Mouse (Mus musculus) retina, postnatal 7 days (tissue): ENCODE measurements at regions not wholly inside any gene's neighbourhood (a gene's known extent, or its start where the extent isn't known, plus 50 kb on each side); places are given as distances from the start of the nearest gene placed in this dataset.

Experiments used
- DNase-seq: peaks from one replicate; pipeline ENCODE4 v3.0.0-alpha.2; 2012; ENCODE audit warnings: low read depth, low spot score

DNA sequence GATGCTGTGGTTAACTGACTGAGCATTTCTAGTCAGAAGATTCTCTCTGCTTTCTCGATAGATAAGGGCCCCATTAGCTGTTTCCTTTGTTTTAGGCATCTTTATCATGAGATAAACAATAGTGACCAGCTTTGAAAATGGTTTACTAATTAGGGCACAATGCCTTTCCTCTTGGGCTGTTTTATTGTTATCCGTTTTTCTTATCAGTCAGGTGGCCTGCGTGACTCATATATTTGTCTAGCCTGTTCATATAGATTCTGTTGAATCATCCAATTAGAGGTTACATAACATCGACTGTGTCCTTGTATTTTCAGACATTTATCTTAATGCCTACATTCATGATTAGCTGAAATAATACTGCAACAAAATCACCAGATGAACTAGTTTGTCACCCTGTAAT lies 531.1 kb downstream of the Gm11232 start:
- DNase-seq: no peak

DNA sequence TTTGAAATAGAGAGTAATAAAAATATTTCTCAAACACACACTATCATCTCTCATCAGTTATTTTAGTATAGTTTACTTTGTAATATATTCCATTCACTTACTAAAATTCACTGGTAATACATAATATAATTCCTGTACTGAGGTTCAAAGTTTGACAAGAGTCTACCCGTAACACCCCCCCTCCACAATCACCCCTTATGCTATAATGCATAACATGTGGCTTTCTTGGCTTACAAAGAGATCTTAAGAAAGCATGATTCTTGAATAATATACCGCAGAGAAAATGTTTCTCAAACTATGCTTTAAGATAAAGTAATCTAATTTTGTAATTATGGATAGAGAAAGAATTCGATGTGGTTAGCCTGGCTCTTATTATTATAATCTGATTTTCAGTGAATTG lies 539.7 kb downstream of the Gm11232 start:
- DNase-seq: no peak

DNA sequence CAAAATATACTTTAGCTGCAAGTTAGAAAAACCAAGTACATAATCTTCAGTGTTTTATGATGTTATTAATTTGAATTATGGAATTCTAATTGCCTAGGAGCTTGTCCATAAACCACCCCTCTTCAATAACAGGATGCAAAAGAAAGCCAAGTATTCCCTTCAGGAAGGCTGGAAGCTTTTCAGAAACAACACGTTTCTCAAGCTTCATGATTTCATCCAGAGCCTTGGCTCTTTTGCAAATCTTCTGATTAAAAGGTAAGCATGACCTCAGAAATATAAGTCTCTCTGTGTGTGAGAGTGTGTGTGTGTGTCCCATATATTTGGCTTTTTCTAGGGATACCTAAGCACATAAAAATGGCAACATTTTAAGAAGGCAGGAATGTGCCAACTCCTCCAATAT lies 570.0 kb downstream of the Gm11232 start:
- no peak for DNase-seq

DNA sequence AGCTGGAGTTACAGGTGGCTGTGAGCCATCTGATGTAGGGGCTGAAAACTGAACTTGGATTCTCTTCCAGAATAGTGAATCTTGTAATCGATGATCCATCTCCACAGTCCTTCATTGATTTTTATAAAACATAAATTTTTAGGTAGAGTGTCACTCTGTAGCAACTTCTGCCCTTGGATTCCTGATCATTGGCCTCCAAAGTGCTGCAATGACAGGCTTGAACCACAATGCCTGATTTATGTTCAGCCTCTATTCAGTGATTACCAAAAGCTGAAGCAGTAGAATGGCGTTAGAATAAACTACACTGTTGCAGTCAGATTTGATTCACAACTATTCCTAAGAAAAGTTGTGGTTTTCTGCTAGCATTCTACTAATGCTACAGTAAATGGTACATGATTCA lies 580.1 kb downstream of the Gm11232 start:
- DNase-seq: no peak

DNA sequence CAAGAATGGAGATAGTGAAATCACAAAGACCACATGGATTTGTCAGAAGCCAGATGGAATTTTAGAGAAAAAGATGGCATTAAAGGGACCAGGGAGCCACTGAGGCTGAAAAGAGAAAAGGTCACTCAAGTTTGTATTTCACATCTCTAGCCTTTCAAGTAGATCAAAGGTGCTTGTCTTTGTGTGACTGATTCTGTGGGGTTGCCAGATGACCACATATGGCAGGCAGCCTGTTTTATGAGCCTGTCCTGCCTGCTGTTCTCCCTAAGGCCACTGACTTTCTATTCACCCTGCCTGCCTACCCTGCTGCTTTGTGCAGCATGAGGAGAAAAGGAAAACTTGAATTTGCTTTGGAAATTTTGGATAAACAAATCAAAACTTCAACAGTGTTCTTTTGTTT lies 592.0 kb downstream of the Gm11232 start:
- no peak for DNase-seq

DNA sequence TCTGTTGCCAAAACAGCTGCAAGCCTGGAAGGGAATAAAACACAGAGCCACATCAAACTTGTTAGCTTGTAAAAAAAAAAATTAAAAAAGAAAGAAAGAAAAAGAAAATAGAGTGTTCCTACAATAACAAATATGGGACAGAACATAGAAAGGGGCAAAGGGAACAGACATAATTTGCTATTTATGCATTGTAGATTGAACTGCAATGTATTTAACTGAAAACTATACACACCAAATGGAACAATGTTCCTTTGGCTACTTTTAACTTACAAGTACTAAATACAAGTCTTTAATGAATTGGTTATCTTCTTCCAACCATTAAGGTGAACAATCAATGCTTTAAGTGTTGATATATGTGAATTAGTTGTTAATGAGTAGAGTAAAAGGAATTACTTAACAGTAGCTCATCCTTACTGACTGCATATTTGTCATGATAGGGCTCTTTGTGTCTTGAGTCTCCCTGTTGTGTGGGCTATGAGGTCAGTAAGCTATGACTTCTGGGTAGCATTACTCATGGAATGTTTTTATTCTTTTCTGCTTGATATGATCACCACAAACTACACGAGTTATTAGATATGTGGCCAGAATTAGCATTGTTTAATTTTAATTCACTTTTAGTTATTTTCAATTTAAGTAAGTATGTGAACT lies 597.0 kb upstream of the Megf9 start:
- DNase-seq: no peak

DNA sequence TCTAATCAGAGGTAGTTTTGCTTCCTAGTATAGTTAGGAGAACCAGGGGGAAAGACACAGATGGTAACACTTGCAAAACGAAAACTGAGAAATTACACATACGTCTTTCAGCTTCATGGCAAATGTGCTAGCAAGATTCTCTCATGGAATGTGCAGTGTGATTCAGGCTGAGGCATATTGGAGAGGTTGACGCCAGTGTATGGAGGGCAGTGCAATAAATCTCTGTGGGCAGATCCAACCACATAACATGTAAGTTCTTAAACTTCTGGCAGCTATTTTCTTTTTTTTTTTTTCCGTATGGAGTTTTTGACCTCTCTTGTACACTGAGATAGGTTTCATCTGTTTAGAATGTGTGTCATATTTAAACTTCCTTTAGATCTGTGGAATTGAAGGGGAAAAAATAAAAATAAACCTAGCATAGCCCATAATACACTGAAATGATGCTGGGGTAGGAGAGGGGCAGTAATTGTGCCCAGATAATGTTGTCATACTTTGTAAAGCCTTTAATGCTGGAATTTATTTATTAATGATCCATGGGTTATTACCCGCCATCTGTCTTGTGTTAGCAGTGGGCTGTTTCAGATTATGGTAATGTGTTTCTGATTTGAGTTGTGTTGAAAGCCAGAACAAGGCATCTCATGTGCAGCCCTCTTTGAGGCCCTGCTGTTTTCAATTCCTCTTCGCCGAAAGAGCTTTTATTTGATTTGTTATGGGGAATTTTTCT lies 596.3 kb upstream of the Megf9 start:
- DNase-seq: peak; percentile 8

DNA sequence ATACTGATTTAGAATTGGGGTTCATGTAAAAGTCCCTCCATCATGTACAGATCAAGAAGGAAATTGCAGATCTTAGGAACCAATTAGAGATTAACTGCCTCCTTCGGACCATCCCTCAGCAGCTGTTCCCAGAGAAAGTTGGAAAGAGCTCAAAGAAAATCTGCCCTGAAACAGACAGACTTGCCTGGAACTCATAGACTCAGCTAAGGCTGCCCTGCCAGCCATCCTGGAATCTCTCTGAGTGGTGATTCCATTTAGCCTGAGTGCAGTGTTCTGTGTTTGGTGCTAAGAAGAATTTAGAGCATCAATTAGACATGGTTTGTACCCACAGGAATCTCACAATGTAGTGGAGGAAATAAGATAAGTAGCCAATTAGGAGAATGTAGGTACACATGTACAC lies 594.5 kb upstream of the Megf9 start:
- no peak for DNase-seq
